Mouse (Mus musculus) thymus, postnatal 36 days (tissue): ENCODE measurements around the gene Dnah7a.
"Not testable (repeated sequence)": the region's sequence is repeated elsewhere in the genome, so short reads cannot be mapped to it uniquely, and the experiment has no call there.

ENCODE experiments used
- DNase-seq, 2 experiments: peaks; one replicate each; pipeline ENCODE4 v3.0.0; 2022; ENCODE audit warnings: mixed read lengths in 2 of 2

Dnah7a gene

DNA sequence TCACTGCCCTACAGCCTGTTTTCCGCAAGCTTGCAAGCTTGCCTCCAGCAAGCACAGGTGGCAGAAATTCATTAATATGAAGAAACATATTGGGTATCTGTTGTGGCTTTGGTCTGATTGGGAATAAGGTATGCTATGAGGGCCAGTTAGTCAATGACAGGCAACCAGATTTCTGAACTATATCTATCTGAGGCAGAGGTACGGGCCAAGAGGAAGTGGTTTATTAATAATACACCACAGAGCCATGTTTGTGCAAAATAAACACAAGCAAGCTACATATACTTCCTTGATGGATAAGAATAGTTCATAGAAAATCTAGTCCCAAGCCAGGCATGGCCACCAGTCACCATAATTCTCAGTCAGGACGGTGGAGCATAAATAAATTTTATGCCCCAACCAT is 328.9 kb downstream of the Dnah7a start:
- DNase-seq = no peak

DNA sequence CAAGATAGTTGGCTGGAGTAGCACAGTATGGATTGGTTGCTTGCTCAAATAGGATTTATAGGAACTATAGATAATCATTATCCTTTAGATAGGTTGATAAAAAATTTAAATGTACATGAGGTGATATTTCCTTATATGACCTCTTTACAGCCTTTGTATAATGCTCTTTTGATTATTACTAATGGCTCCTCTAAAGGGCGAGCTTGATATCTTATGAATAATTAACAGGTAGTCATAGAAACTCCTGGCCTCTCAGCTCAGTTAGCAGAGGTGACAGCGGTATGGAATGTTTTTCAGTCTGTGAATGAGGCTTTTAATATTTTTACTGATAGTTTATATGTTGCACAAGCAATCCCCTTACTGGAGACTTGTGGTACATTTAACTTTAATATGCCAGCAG is 330.6 kb downstream of the Dnah7a start:
- DNase-seq = not testable (repeated sequence)

DNA sequence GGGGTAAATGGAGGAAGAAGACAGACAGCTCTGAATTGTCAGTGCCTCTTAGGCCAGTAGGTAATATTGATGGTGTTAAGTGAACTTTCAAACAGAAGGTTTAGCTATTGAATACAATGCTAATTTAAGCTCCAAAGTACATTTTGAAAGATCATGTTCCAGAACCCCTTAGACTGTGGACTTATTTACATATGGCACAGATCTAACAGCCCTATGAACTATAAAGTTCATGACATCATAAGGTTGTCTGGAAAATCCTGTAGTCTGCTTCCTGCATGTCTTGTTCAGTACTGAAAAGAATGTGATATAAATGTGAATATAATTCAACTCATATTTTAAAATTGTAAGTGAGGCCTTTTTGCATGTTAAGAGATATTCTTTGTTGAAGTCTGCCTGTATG is 347.6 kb downstream of the Dnah7a start:
- DNase-seq = no peak

DNA sequence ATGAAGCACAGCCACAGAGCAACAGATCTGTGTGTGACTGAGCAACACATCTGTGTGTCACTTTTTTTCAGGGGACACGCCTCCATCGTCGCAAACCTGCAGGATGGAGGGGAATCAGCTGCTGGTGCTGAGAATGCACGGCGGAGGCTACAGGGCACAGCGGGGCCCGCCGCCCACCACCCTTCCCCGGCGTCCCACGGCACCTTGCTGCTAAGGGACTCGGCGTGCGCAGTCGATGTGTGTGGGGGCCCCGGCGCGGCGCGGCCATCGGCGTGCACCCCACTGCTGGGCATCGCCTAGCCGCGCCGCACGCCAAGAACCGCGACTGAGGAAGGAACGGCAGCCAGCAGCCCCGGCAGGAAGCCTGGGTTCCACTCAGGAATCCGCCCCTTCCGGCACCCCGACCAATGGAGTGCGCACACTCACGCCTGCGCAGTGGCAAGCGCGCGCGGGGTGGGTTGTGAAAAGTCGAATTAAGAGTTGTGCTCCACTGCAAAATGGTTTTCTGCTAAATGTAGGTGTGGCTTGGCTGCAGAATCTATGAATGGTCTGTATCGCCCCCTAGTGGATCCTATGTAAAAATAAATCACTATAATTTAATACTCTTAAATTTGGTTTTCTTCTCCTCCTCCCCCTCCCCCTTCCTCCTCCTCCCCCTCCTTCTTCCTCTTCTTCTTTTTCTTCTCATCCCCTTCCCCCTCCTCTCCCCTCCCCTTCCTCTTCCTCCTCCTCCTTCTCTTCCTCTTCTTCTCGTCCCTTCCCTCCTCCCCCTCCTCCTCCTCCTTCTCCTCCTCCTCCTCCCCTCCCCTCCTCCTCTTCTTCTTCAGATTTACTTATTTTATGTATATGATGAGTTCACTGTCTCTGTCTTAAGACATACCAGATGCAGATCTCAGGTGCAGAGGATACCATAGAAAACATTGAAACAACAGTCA is 354.0 kb downstream of the Dnah7a start, which contains the start of the genes Asdurf, Gm28551 and Asnsd1:
TSS of gene Asdurf (minus strand) at position 293 of the 935 bp plus-strand sequence.
TSS of gene Gm28551 (minus strand) at position 341 of the 935 bp plus-strand sequence.
TSS of gene Asnsd1 (minus strand) at position 426 of the 935 bp plus-strand sequence.
- peak; percentile 98 to 99 for DNase-seq
